In genomic region chr5:37952096-37952495, GRCm38 (mm10) we compare ENCODE assay signal across 9 mouse cellular contexts.
DNase-seq lines count a peak whose midpoint lies in the region; ATAC-seq and TF ChIP-seq lines count a peak whose summit lies in the region.
"Had no signal": no experiment of that assay in that cellular context is flagged by ENCODE, and none has a peak within 500 bp of the region (broad histone marks: within the 10 kb centered on the region; RNA-seq: fewer than 3 reads in every experiment).

No protein-coding gene starts in this region.

- WGBS in kidney, embryonic 14.5 days, result 0% methylated on average over 1 of the region's 1 CpGs
- WGBS in embryonic facial prominence, embryonic 10.5 days, result 0% methylated on average over 1 of the region's 1 CpGs
- 3% methylated on average over 1 of the region's 1 CpGs for WGBS in heart, embryonic 11.5 days (ENCODE audit: insufficient replicate concordance)
- 0% methylated on average over 1 of the region's 1 CpGs for WGBS in forebrain, embryonic 11.5 days
- 0% methylated on average over 1 of the region's 1 CpGs for WGBS in forebrain, embryonic 12.5 days

- TF ChIP-seq CTCF in G1E (IDR thresholded peaks at IDR 0.05; ENCODE audit: low read depth, low read length), result 0 out of 2 replicates have a peak, but pooled peaks have one; percentile 20

- no peaks in the 10 kb centered on the region for H3K9me3 ChIP-seq in kidney, embryonic 14.5 days (ENCODE audit: control insufficient read depth, low read length)
- no peaks in the 10 kb centered on the region for H3K9me3 ChIP-seq in G1E (replicated peaks)
- no peaks in the 10 kb centered on the region for H3K9me3 ChIP-seq in embryonic facial prominence, embryonic 10.5 days
- H3K9me3 ChIP-seq in heart, embryonic 11.5 days (replicated peaks; ENCODE audit: control insufficient read depth, low read length), result no peaks in the 10 kb centered on the region
- no peaks in the 10 kb centered on the region for H3K9me3 ChIP-seq in forebrain, embryonic 11.5 days (ENCODE audit: control insufficient read depth, low read length)
- H3K9me3 ChIP-seq in forebrain, embryonic 12.5 days, result no peaks in the 10 kb centered on the region
- H3K9me3 ChIP-seq: forebrain, embryonic 10.5 days had no signal

- no peaks in the 10 kb centered on the region for H3K4me1 ChIP-seq in kidney, embryonic 14.5 days (ENCODE audit: control insufficient read depth, insufficient read depth, low read length)
- no peaks in the 10 kb centered on the region for H3K4me1 ChIP-seq in G1E (ENCODE audit: insufficient read depth, low read depth, low read length)
- no peaks in the 10 kb centered on the region for H3K4me1 ChIP-seq in embryonic facial prominence, embryonic 10.5 days
- H3K4me1 ChIP-seq in heart, embryonic 11.5 days (ENCODE audit: control insufficient read depth, insufficient read depth, low read length), result no peaks in the 10 kb centered on the region
- H3K4me1 ChIP-seq in forebrain, embryonic 11.5 days (replicated peaks; ENCODE audit: control insufficient read depth, insufficient read depth, low read length), result no peaks in the 10 kb centered on the region
- no peaks in the 10 kb centered on the region for H3K4me1 ChIP-seq in forebrain, embryonic 12.5 days
- H3K4me1 ChIP-seq: forebrain, embryonic 10.5 days had no signal

- H3K27me3 ChIP-seq in kidney, embryonic 14.5 days (ENCODE audit: control insufficient read depth, insufficient read depth, low read length), result no peaks in the 10 kb centered on the region
- no peaks in the 10 kb centered on the region for H3K27me3 ChIP-seq in G1E (ENCODE audit: insufficient read depth, low read length)
- H3K27me3 ChIP-seq in embryonic facial prominence, embryonic 10.5 days (replicated peaks; ENCODE audit: low read depth, poor library complexity, severe bottlenecking), result peaks cover 18% of the 10 kb centered on the region
- H3K27me3 ChIP-seq in heart, embryonic 11.5 days (ENCODE audit: control insufficient read depth, insufficient read depth, low read length), result no peaks in the 10 kb centered on the region
- no peaks in the 10 kb centered on the region for H3K27me3 ChIP-seq in forebrain, embryonic 11.5 days (ENCODE audit: control insufficient read depth, insufficient read depth, low read length)
- peaks cover 16% of the 10 kb centered on the region for H3K27me3 ChIP-seq in forebrain, embryonic 12.5 days

- peak; percentile 19 for DNase-seq in kidney, adult 9 months
- DNase-seq in 3T3-L1 (ENCODE audit: low read depth, low spot score) (peak; percentile 74), G1E (ENCODE audit: low spot score) (no peak)
- DNase-seq in embryonic facial prominence, embryonic 10.5 days (ENCODE audit: low spot score), result peak; percentile 46
- DNase-seq in forebrain, embryonic 11.5 days (ENCODE audit: low spot score), result no peak

- no peak overlapping the region for H3K4me2 ChIP-seq in kidney, embryonic 14.5 days (replicated peaks; ENCODE audit: low read depth, low read length)
- no peak overlapping the region for H3K4me2 ChIP-seq in heart, embryonic 11.5 days
- no peak overlapping the region for H3K4me2 ChIP-seq in forebrain, embryonic 11.5 days (ENCODE audit: low read depth, low read length, severe bottlenecking)
- H3K4me2 ChIP-seq in forebrain, embryonic 12.5 days, result no peak overlapping the region

- ATAC-seq in kidney, embryonic 14.5 days (ENCODE audit: low FRiP score, low TSS enrichment), result no peak
- ATAC-seq in G1E (ENCODE audit: extremely low read depth, insufficient number of reproducible peaks, low FRiP score, poor library complexity, severe bottlenecking), result no peak
- no peak for ATAC-seq in heart, embryonic 11.5 days (replicated peaks; ENCODE audit: insufficient number of reproducible peaks, low FRiP score, low TSS enrichment)
- ATAC-seq in forebrain, embryonic 11.5 days (replicated peaks; ENCODE audit: low FRiP score), result no peak
- ATAC-seq in forebrain, embryonic 12.5 days (ENCODE audit: low FRiP score), result no peak

- no peak overlapping the region for H3K27ac ChIP-seq in kidney, embryonic 14.5 days (ENCODE audit: low read depth, low read length)
- H3K27ac ChIP-seq in embryonic facial prominence, embryonic 10.5 days (replicated peaks), result no peak overlapping the region
- H3K27ac ChIP-seq in heart, embryonic 11.5 days (ENCODE audit: low read depth, low read length), result no peak overlapping the region
- no peak overlapping the region for H3K27ac ChIP-seq in forebrain, embryonic 11.5 days (ENCODE audit: low read depth, low read length)
- H3K27ac ChIP-seq in forebrain, embryonic 12.5 days, result no peak overlapping the region
- H3K27ac ChIP-seq: forebrain, embryonic 10.5 days had no signal

- H3K4me3 ChIP-seq in kidney, embryonic 14.5 days (ENCODE audit: low read length), result no peak overlapping the region
- no peak overlapping the region for H3K4me3 ChIP-seq in G1E (ENCODE audit: low read depth, low read length)
- no peak overlapping the region for H3K4me3 ChIP-seq in embryonic facial prominence, embryonic 10.5 days
- no peak overlapping the region for H3K4me3 ChIP-seq in heart, embryonic 11.5 days (ENCODE audit: low read depth, low read length)
- no peak overlapping the region for H3K4me3 ChIP-seq in forebrain, embryonic 11.5 days (ENCODE audit: low read depth, low read length)
- H3K4me3 ChIP-seq in forebrain, embryonic 12.5 days (replicated peaks), result no peak overlapping the region
- H3K4me3 ChIP-seq: forebrain, embryonic 10.5 days had no signal

- H3K9ac ChIP-seq in kidney, embryonic 14.5 days (ENCODE audit: low read depth, low read length), result no peak overlapping the region
- H3K9ac ChIP-seq in heart, embryonic 11.5 days (ENCODE audit: low read depth, low read length), result no peak overlapping the region
- H3K9ac ChIP-seq in forebrain, embryonic 11.5 days (ENCODE audit: low read length), result no peak overlapping the region
- no peak overlapping the region for H3K9ac ChIP-seq in forebrain, embryonic 12.5 days

- H3K36me3 ChIP-seq in kidney, embryonic 14.5 days (ENCODE audit: control insufficient read depth, insufficient read depth, low read length), result no peaks in the 10 kb centered on the region
- no peaks in the 10 kb centered on the region for H3K36me3 ChIP-seq in G1E (replicated peaks)
- no peaks in the 10 kb centered on the region for H3K36me3 ChIP-seq in embryonic facial prominence, embryonic 10.5 days (replicated peaks)
- H3K36me3 ChIP-seq in heart, embryonic 11.5 days (ENCODE audit: control insufficient read depth, insufficient read depth, low read length), result no peaks in the 10 kb centered on the region
- H3K36me3 ChIP-seq in forebrain, embryonic 11.5 days (ENCODE audit: control insufficient read depth, insufficient read depth, low read length), result no peaks in the 10 kb centered on the region
- H3K36me3 ChIP-seq in forebrain, embryonic 12.5 days (replicated peaks), result no peaks in the 10 kb centered on the region
- H3K36me3 ChIP-seq: forebrain, embryonic 10.5 days had no signal

Comparison
In these comparisons a context has a peak if more than half of its experiments do, and no peak if none do; other contexts are left out.
1. DNase-seq: peak in kidney, adult 9 months (single experiment), 3T3-L1 (single experiment) and embryonic facial prominence, embryonic 10.5 days (single experiment); none in G1E (single experiment) and forebrain, embryonic 11.5 days (single experiment).